Mouse (Mus musculus) common myeloid progenitor, adult 5-6 weeks (primary cell): ENCODE measurements around the gene Galk1. TPM values are rescaled to one million over a fixed set of nuclear protein-coding genes. Genes with fewer than 3 reads are reported as not detected.
A peak's percentile ranks its signal among the peaks of the same experiment; 100 is the strongest.

Experiments used
- ATAC-seq: replicated peaks from 2 replicates; pipeline ENCODE4 v1.8.0; 2016; ENCODE audit warnings: low read depth, mild to moderate bottlenecking, moderate TSS enrichment, inconsistent platforms; ENCODE audit not compliant: poor library complexity, severe bottlenecking
- total RNA-seq: library from RNA; stranded (forward); fragments of 200-1000, 187-1606 nt; gene quantifications from 2 replicates; pipeline ENCODE4 v1.2.3, GENCODE M21; 2017

The Galk1 gene
- total RNA-seq, 1 experiment from 2014 or later: 43.6 TPM

GRCm38 (mm10) chr11:115992098-115992497 lies 20.4 kb downstream of the Galk1 start:
- no peak for ATAC-seq

DNA sequence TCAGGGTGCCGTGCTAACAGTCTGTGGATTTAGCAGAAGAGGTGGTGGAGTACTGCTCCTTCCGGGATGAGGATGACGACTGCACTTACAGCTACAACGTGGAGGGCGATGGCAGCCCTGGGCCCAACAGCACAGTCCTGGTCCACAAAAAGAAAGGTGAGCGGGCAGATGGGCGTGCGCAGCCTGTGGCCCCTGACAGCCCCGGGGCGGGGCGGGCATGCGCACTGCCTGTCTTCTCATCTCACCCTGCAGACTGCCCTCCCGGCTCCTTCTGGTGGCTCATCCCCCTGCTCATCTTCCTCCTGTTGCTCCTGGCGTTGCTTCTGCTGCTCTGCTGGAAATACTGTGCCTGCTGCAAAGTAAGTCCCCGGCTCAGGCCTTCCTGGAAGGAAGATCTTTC lies 22.8 kb downstream of the Galk1 start:
- ATAC-seq: no peak

DNA sequence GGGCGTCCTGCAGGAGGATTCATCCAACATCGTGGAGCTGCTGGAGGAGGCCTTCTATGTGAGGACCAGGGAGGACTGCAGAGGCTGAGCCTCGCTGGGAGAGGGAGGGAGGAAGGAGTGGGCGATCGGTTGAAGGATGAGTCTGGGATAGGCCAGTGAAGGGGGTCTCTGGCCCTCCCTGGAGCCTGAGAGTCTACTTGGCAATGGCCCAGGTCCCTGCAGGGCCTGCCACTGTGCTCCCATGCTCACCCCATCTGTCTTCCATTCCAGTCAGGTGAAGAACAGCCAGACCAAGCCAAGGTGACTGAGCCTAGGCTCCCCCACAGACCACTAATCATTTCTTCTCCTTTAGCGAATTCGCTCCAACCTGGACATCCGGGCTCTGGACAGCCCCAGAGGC lies 29.2 kb downstream of the Galk1 start:
- ATAC-seq: no peak

DNA sequence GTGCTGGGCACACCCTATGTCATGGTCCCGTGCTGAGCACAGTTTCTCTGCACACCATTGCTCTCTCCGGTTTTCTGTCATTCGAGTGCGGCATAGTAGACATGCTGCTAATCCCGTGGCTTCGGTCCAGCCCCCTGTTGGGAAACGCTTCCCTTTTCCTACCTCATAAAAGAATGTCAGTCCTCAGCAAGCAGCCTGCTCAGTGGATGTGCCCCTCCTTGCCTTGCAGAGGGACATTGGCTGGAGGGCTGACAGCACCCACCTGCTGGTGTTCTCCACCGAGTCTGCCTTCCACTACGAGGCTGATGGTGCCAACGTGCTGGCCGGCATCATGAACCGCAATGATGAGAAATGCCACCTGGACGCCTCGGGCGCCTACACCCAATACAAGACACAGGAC lies 30.0 kb downstream of the Galk1 start:
- ATAC-seq: no peak

- no peak for ATAC-seq
Observed at GRCm38 (mm10) chr11:115975544-115975943, 37.0 kb downstream of the Galk1 start.

GRCm38 (mm10) chr11:115975083-115975420 lies 37.5 kb downstream of the Galk1 start:
- no peak for ATAC-seq

DNA sequence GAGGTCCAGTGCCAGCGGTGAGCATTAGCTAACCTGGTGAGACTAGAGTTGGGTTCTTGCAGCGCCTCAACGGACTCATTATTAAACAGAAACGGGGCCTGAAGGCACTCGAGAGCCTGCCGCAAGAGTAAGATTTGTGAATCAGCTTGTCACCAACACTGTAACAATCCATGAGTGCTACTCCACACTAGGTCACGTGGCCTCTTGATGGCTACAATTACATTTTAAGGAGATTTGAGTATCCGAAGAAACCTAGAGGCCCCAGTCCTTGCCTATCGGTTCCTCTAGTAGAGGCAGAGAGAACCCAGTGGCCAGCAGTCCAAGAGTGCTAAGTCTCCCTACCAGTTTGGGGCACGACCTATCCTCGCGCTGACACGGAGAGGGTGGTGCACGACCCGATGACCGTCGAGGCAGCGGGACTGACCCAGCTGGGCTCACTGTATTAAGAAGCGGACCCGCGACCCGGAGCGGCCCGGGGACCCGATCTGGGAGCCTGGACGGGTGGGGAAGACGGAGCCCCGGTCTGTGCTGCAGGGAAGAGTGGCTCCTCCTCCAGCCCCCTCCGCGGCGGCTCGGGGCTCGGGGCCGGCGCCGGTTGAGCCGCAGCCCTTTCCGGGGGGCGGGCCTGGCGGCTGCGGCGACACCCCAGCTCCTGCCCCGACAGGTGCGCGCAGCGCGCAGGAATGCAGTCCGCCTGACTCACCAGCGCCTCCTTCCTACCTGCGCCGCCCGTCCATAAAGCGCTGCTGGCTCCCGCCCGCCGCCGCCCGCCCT lies 38.0 kb downstream of the Galk1 start, which contains the start of gene Itgb4:
Gene Itgb4 (plus strand): TSS at position 401 of the 774 bp plus-strand sequence.
- peak; percentile 28 for ATAC-seq

DNA sequence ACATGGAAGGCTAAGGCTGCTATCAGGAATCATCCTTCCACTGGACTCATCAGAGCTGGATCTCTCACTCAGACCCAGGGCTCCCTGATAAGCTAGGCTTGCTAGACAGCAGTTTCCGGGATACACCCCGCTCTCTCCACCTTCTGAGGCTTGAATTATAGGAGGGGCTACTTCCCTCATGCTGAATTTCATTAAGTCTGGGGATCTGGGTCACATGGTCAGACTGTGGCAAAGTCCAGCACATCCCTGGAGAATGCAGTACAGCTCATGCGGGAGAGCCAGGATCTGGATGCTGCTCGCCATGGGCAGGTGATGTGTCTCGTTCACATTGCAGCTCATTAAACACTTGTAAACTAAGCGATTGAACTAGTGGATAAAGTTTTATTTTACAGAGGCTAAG lies 41.5 kb downstream of the Galk1 start:
- no peak for ATAC-seq

- ATAC-seq: no peak
Observed at GRCm38 (mm10) chr11:115970006-115970673, 42.4 kb downstream of the Galk1 start.

DNA sequence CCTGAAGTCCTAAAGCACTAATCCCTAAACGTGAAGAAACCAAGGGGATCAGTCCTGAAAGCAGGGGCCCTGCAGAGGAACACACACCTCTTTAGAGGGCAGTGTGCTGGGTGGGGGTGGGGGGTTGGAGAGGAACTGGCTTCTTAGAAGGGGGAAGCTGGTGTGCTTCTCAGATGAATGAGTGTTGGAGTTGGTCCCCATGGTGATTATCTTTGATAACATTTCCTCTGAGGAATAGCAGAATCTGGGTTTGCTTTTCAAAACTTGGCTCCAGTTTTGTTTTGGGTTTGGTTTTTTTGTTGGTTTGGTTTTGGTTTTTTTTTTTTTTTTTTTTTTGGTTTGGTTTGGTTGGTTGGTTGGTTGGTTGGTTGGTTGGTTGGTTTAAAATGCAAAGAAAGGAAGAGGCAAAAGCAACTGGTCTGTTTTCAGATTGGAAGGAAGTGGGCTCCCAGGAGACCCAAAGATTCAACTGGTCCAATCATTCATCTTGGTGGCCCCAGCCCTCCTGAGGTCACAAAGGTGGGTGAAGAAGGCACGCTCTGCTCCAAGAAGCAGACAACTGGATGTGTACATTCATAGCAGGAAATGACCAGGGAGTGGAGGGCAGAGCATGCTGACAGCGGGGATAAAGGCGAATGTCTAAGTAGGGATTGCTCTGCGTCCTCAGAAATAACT lies 43.7 kb downstream of the Galk1 start:
- peak; percentile 62 for ATAC-seq

GRCm38 (mm10) chr11:115964977-115965604 lies 47.4 kb downstream of the Galk1 start:
- ATAC-seq: peak; percentile 72

- ATAC-seq: no peak
Observed at GRCm38 (mm10) chr11:115962651-115963412, 49.7 kb downstream of the Galk1 start.

DNA sequence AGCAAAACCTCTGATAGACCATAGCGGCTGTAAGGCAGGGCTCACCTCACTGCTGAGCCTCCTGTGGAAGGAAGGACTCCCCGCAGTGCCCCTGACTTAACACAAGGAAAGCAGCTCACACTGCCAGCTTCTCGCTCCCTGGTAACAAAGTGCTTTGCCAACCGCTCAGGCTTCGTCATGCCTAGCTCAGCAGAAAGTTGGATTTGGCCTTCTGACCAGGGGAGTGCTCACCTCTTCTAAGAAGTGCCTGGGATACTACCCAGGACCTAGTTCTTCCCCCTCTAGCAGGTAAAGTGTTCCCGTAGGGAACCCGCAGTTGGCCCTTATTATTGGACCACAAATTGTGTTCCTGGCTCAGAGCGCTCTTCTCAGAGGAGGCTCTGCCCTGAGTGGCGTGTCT lies 53.5 kb downstream of the Galk1 start:
- no peak for ATAC-seq

Other genes with a start within 250 kb of the Galk1 start
- 18.3 and 23.2 TPM in 2 replicates for gene Tmem94, start 247.3 kb downstream of the Galk1 start, total RNA-seq
- 2.8 and 5.8 TPM in 2 replicates for gene Caskin2, start 199.1 kb downstream of the Galk1 start, total RNA-seq
- 12.2 and 22.2 TPM in 2 replicates for gene Tsen54, start 198.0 kb downstream of the Galk1 start, total RNA-seq
- gene Llgl2, start 188.7 kb downstream of the Galk1 start, total RNA-seq: 3.8 and 6.2 TPM in 2 replicates
- gene Myo15b, start 154.3 kb downstream of the Galk1 start, total RNA-seq: 3.3 and 3.7 TPM in 2 replicates
- 31.2 and 35.4 TPM in 2 replicates for gene Smim5, start 112.8 kb downstream of the Galk1 start, total RNA-seq
- 0.34 and 2.0 TPM in 2 replicates for gene Smim6, start 100.7 kb downstream of the Galk1 start, total RNA-seq
- 164 and 170 TPM in 2 replicates for gene Sap30bp, start 79.4 kb downstream of the Galk1 start, total RNA-seq
- 23.6 and 25.3 TPM in 2 replicates for gene Recql5, start 79.2 kb downstream of the Galk1 start, total RNA-seq
- gene Itgb4, start 38.0 kb downstream of the Galk1 start, total RNA-seq: 0.29 and 5.1 TPM in 2 replicates
- 867 and 869 TPM in 2 replicates for gene H3f3b, start 15.2 kb upstream of the Galk1 start, total RNA-seq
- gene Unk, start 17.6 kb upstream of the Galk1 start, total RNA-seq: 15.8 and 28.5 TPM in 2 replicates
- 29.7 and 29.9 TPM in 2 replicates for gene Unc13d, start 65.2 kb upstream of the Galk1 start, total RNA-seq
- gene Wbp2, start 74.3 kb upstream of the Galk1 start, total RNA-seq: 26.2 and 32.7 TPM in 2 replicates
- gene Trim47, start 114.5 kb upstream of the Galk1 start, total RNA-seq: 5.8 and 11.3 TPM in 2 replicates
- gene Trim65, start 118.4 kb upstream of the Galk1 start, total RNA-seq: 9.9 and 12.5 TPM in 2 replicates
- 38.7 and 40.5 TPM in 2 replicates for gene Mrpl38, start 126.1 kb upstream of the Galk1 start, total RNA-seq
- gene Fbf1, start 155.4 kb upstream of the Galk1 start, total RNA-seq: 20.2 and 21.7 TPM in 2 replicates
- 21.5 and 34.3 TPM in 2 replicates for gene Ten1, start 186.1 kb upstream of the Galk1 start, total RNA-seq
- 24.2 and 25.9 TPM in 2 replicates for gene Acox1, start 186.3 kb upstream of the Galk1 start, total RNA-seq
- 2.2 and 2.6 TPM in 2 replicates for gene Evpl, start 225.4 kb upstream of the Galk1 start, total RNA-seq